Mouse (Mus musculus) limb, embryonic 11.5 days (tissue): Measurements from ENCODE around the gene Ankrd33. TPM values are rescaled to one million over a fixed set of nuclear protein-coding genes. Genes with fewer than 3 reads are reported as not detected.
"Not testable (repeated sequence)": the region's sequence is repeated elsewhere in the genome, so short reads cannot be mapped to it uniquely, and the experiment has no call there.

ENCODE experiments used
- ATAC-seq: fragments of 200-750 bp; cut with Nextera tagmentation; 2 replicates; pipeline ENCODE4 v1.8.0; 2017; ENCODE audit warnings: low read depth; ENCODE audit not compliant: insufficient number of reproducible peaks, low FRiP score, low TSS enrichment
- DNase-seq: peaks from one replicate; pipeline ENCODE4 v3.0.0-alpha.2; 2015; ENCODE audit warnings: low spot score
- H3K27ac ChIP-seq: fragments of 300-500 bp; sonication (generic); replicated peaks from 2 replicates; pipeline ENCODE4 v1.5.1; 2014; ENCODE audit warnings: low read depth, mild to moderate bottlenecking, low read length
- H3K27me3 ChIP-seq: fragments of 300-500 bp; sonication (generic); 2 replicates; pipeline ENCODE4 v1.6.1; 2014; ENCODE audit warnings: mild to moderate bottlenecking, low read length, mixed read lengths; ENCODE audit not compliant: control insufficient read depth, insufficient read depth
- H3K36me3 ChIP-seq: fragments of 300-500 bp; sonication (generic); 2 replicates; pipeline ENCODE4 v1.6.1; 2014; ENCODE audit warnings: mild to moderate bottlenecking, low read length, moderate library complexity, mixed read lengths; ENCODE audit not compliant: control insufficient read depth, insufficient read depth
- H3K4me1 ChIP-seq: fragments of 300-500 bp; sonication (generic); 2 replicates; pipeline ENCODE4 v1.6.1; 2014; ENCODE audit warnings: low read length, mixed read lengths; ENCODE audit not compliant: control insufficient read depth, insufficient read depth
- H3K4me2 ChIP-seq: fragments of 300-500 bp; sonication (generic); 2 replicates; pipeline ENCODE4 v1.6.1; 2014; ENCODE audit warnings: low read depth, mild to moderate bottlenecking, moderate library complexity; ENCODE audit not compliant: severe bottlenecking
- H3K4me3 ChIP-seq: fragments of 300-500 bp; sonication (generic); 2 replicates; pipeline ENCODE4 v1.5.1; 2014; ENCODE audit warnings: low read depth, low read length
- H3K9ac ChIP-seq: fragments of 300-500 bp; sonication (generic); 2 replicates; pipeline ENCODE4 v1.6.1; 2014; ENCODE audit warnings: mild to moderate bottlenecking, low read length
- H3K9me3 ChIP-seq: fragments of 300-500 bp; sonication (generic); 2 replicates; pipeline ENCODE4 v1.6.1; 2016; ENCODE audit warnings: low read length; ENCODE audit not compliant: control insufficient read depth
- WGBS: fragments of 180-500 bp; shearing (Covaris S2); extraction: QIAGEN DNeasy Blood & Tissue Kit; methylation state at CpG from one replicate; pipeline ENCODE4 v1.1.7; 2014; 5-methylcytosine and 5-hydroxymethylcytosine counted together
- polyA plus RNA-seq: library from polyadenylated mRNA; unstranded; fragments of >200 nt; fragmentation: Nextera tagmentation; extraction: Ambion mirVana; gene quantifications from 2 replicates; pipeline ENCODE4 v1.2.1, GENCODE M21; 2014

The Ankrd33 gene
- polyA plus RNA-seq, 1 experiment from 2014 or later, result not detected

DNA sequence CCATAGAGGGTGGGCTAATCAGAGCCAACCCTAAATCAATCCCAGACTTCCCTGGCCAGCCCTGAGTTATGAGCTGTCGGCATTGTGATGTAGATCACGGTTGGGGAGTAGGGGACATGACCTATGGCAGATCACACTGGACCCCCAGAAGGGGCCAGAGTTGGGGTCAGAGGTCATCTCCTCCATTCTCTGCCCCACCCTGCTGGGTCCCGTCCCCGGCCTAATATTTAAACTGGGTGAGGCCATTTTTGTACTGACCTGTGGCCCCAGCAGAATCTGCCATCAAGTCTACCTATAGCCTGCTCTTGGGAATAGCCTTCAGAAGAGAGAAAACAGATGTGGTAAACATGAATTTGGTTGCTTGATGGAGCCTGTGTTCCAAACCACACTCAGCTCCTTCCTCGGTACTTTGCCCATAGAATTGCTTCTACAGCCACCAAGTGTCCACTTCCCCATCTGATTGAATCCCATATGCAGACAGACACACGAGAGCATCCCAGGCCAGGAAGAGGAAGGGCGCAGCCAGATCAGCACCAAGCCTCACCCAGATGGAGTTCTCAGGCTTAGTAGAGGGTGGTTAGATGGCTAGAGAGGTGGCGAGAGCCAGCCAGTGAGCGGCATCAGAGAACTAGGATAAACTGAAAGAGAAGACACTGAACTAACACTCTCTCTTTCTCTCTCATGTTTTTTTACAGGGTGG, 11.8 kb upstream of the Ankrd33 start:
- 48% methylated on average over 9 of the region's 9 CpGs for WGBS
- Histone ChIP-seq H3K27me3 (no peaks in the 10 kb centered on the region), H3K9ac (no peak overlapping the region), H3K9me3 (no peaks in the 10 kb centered on the region), H3K27ac (no peak overlapping the region), H3K4me1 (peaks cover 2% of the 10 kb centered on the region), H3K4me3 (no peak overlapping the region), H3K36me3 (no peaks in the 10 kb centered on the region), H3K4me2 (no peak overlapping the region)
- ATAC-seq, result no peak
- DNase-seq, result no peak

GRCm38 (mm10) chr15:101105496-101105994, 10.0 kb upstream of the Ankrd33 start:
- Histone ChIP-seq H3K9ac (no peak overlapping the region), H3K27ac (no peak overlapping the region), H3K4me3 (no peak overlapping the region), H3K4me1 (no peaks in the 10 kb centered on the region), H3K4me2 (no peak overlapping the region), H3K9me3 (no peaks in the 10 kb centered on the region), H3K27me3 (no peaks in the 10 kb centered on the region), H3K36me3 (no peaks in the 10 kb centered on the region)
- peak; percentile 91 for DNase-seq
- WGBS, result 16% methylated on average over 12 of the region's 12 CpGs
- peak; percentile 52; the same call in 1 of the 2 replicates for ATAC-seq

DNA sequence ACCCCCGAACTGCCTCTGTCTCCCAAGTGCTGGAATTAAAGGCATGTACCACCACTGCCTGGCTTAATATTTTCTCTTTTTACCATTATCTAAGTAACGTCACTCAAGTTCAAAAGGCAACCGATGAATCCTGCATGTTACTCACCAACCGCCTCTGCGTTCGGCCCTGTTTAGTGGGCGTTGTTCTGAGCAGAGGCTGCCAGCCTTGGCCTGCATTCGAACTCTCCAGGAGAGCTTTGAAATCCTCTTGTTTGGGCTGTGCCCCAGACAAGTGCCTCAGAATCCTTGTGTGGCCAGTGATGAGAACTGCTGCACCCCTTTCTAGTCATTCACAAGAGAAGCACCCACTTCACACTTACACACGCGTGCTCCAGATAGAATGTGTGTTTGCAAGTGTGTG, 9.5 kb upstream of the Ankrd33 start:
- ATAC-seq, result no peak
- WGBS, result 90% methylated on average over 10 of the region's 10 CpGs

GRCm38 (mm10) chr15:101107906-101108671, 7.5 kb upstream of the Ankrd33 start:
- Histone ChIP-seq H3K4me1 (no peaks in the 10 kb centered on the region), H3K4me3 (no peak overlapping the region), H3K27me3 (no peaks in the 10 kb centered on the region), H3K9me3 (no peaks in the 10 kb centered on the region), H3K4me2 (no peak overlapping the region), H3K27ac (no peak overlapping the region), H3K9ac (no peak overlapping the region), H3K36me3 (no peaks in the 10 kb centered on the region)
- 86% methylated on average over 5 of the region's 5 CpGs for WGBS
- no peak for DNase-seq
- no peak for ATAC-seq

More for the DNA sequence above, 9.5 kb upstream of the Ankrd33 start:
- Histone ChIP-seq H3K4me3 (no peak overlapping the region), H3K9ac (no peak overlapping the region), H3K4me1 (no peaks in the 10 kb centered on the region), H3K4me2 (no peak overlapping the region), H3K9me3 (no peaks in the 10 kb centered on the region), H3K27me3 (no peaks in the 10 kb centered on the region), H3K36me3 (no peaks in the 10 kb centered on the region), H3K27ac (no peak overlapping the region)
- DNase-seq, result no peak

DNA sequence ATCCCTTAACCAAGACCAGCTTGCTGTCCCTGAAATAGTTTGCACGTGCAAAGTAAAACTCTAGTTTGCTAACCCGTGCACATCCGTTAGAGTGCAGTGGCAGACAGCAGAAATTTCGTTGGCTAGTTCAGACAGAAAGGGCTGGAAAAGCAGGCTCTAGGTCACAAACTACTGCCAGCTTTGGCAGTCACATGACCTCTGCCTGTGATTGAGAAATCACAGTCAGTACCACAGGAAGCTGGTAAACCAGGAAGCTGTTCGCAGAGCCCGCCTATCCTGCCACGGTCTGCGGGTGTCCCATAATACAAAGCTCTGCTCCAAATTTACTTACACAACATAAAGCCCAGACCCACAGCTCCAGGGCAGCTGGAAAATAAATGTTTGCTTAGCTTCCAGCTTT, 2.4 kb upstream of the Ankrd33 start:
- DNase-seq, result no peak
- H3K27ac ChIP-seq, result no peak overlapping the region
- WGBS, result 68% methylated on average over 8 of the region's 8 CpGs

GRCm38 (mm10) chr15:101113778-101114177, 1.8 kb upstream of the Ankrd33 start:
- H3K9me3 ChIP-seq, H3K4me1 ChIP-seq, H3K36me3 ChIP-seq, H3K27ac ChIP-seq, H3K27me3 ChIP-seq, H3K4me3 ChIP-seq, ATAC-seq, H3K4me2 ChIP-seq, DNase-seq, H3K9ac ChIP-seq: not testable (repeated sequence)
- WGBS, result 85% methylated on average over 2 of the region's 2 CpGs

More for the DNA sequence above, 2.4 kb upstream of the Ankrd33 start:
- Histone ChIP-seq H3K36me3 (no peaks in the 10 kb centered on the region), H3K4me1 (no peaks in the 10 kb centered on the region), H3K9ac (no peak overlapping the region), H3K9me3 (no peaks in the 10 kb centered on the region), H3K27me3 (no peaks in the 10 kb centered on the region), H3K4me3 (no peak overlapping the region), H3K4me2 (no peak overlapping the region)
- ATAC-seq, result no peak

- H3K4me1 ChIP-seq, result no peaks in the 10 kb centered on the region
- no peaks in the 10 kb centered on the region for H3K27me3 ChIP-seq
- no peaks in the 10 kb centered on the region for H3K36me3 ChIP-seq
- no peak overlapping the region for H3K4me2 ChIP-seq
- no peak overlapping the region for H3K9ac ChIP-seq
- H3K9me3 ChIP-seq, result no peaks in the 10 kb centered on the region
- H3K4me3 ChIP-seq, result no peak overlapping the region
- 62% methylated on average over 14 of the region's 14 CpGs for WGBS
- DNase-seq, result no peak
- H3K27ac ChIP-seq, result no peak overlapping the region
- no peak for ATAC-seq
Measured at GRCm38 (mm10) chr15:101118399-101119125, 3.0 kb downstream of the Ankrd33 start.
